Mouse (Mus musculus): ENCODE data around the gene Gmfg.

Gmfg gene

DNA sequence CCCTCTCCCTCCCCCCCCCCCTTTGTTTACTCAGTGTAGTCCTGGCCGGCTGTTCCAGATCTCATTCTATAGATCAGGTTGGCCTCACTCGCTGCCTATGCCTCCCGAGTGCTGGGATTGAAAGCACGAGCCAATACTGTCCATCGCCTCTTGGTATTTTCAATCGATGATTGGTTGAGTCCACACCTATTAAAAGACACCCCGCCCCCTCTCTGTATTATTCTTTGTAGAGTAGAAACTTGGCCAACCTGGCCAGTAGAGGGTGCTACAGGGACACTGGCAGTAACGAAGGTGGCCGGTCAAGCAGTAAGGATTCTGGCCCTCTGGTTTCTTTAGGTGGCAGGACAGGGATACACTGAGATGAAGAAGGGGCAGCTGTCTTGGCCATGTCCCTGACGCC is 53.2 kb downstream of the Gmfg start:
- peak; percentile 82 for DNase-seq

DNA sequence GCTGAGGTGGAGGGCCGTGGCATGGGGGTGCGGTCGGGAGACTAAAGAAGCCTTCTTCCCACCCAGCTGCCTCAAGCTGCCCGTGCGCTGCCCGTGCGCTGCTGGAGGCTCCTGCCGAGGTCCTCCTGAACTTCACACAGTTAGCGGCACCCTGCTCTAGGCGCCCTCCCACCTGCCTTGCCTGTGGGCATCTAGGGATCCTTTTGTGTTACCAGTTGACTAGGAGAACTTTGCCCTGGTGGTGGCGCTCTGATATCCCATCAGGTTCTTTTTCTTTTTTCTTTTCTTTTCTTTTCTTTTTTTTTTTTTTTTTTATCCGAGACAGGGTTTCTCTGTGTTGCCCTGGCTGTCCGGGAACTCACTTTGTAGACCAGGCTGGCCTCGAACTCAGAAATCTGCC is 53.7 kb downstream of the Gmfg start:
- DNase-seq = peak; percentile 4 to 26

DNA sequence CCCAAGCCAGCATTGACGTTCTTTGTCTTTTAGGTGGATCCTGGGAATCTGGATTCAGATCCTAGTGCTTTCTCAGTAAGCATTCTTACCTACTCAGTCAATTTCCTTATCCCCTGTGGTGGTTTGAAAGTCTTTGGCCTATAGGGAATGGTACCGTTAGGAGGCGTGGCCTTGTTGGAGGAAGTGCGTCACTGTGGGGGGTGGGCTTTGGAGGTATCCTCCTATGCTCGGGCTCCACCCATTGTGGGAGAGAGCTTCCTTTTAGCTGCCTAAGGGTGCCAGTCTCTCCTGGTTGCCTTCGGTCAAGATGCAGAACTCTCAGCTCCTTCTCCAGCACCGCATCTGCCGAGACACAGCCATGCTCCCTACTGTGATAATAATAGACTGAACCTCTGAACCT is 55.1 kb downstream of the Gmfg start:
- no peak for DNase-seq

DNA sequence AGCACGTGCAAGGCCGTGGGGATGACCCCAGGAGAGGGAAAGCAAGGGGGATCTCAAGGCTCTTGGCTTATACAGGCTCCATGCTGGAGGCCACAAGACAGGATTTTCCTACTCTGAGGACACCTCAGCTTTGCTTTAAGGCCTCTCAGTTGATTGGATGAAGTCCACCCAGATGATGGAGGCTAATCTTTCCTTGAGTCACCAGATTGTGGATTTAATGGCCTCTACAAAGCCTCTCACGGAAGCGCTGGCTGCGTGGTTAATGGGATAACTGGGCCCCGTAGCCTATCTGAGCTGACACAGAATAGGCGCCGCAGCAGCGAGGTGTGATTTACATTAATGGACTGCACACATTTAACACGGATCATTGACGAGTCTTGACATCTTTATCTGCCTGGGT is 58.2 kb downstream of the Gmfg start:
- DNase-seq = no peak

Data from cerebellum, adult 18-20 months (tissue).